Mouse (Mus musculus): Measurements from ENCODE around the gene Sidt1. TPM values are rescaled to one million over a fixed set of nuclear protein-coding genes. Genes with fewer than 3 reads are reported as not detected.

Sidt1 gene
- polyA plus RNA-seq, 1 experiment from 2014 or later: 3.1 TPM

DNA sequence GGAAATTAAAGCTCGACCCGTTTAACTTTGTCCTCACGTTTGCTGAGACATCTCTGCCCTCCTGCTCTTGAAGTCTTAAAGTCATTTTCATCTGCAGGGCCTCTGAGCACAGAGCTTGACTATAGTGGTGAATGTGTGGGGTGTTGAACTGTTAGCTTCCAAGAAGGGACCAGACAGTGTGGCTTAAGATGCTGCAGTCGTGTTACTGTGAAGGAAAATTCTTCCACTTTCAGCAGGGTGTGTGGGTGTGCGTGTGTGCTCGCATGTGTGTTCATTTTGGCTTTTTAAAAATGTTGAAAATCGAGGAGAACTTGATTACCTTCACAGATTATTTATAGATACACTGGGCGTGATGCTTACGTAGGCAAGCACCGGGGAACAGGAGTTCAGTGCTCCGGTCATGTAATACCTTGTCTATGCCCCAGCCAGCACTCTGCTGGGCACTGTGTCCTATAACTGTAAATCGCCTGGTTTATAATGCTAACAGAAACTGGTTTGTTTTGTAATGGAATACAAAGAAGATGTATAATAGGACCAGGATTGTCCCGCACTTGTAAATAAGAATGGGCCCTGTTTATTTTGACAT, 106.2 kb downstream of the Sidt1 start:
- H3K4me2 ChIP-seq (replicated peaks): no peak overlapping the region

DNA sequence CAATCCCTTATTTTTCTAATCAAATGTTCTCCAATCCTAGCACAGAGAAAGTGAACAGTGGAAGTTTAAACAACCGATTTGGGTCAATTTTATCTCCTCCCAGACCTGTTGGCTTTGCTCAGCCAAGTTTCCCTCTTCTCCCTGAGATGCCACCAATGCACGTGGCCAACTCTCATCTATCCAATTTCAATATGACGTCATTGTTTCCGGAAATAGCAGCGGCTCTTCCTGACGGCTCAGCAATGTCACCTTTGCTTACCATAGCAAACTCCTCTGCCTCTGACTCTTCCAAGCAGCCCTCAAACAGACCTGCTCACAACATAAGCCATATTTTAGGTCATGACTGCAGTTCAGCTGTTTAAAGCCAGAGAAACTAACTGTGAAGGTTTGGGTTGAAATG, 111.5 kb downstream of the Sidt1 start:
- Histone ChIP-seq H3K4me1 (no peaks in the 10 kb centered on the region), H3K9me3 (no peaks in the 10 kb centered on the region), H3K4me3 (no peak overlapping the region), H3K4me2 (replicated peaks) (no peak overlapping the region), H3K9ac (replicated peaks) (no peak overlapping the region), H3K27ac (replicated peaks) (no peak overlapping the region), H3K27me3 (no peaks in the 10 kb centered on the region), H3K36me3 (peaks cover 53% of the 10 kb centered on the region)
- no peak for ATAC-seq (replicated peaks)
- 91% methylated on average over 6 of the region's 6 CpGs for WGBS

More for the DNA sequence above, 106.2 kb downstream of the Sidt1 start:
- Histone ChIP-seq H3K9me3 (no peaks in the 10 kb centered on the region), H3K27ac (replicated peaks) (no peak overlapping the region), H3K27me3 (no peaks in the 10 kb centered on the region), H3K4me3 (no peak overlapping the region), H3K36me3 (peaks cover 3% of the 10 kb centered on the region; the same call in 1 of the 2 replicates), H3K4me1 (no peaks in the 10 kb centered on the region), H3K9ac (replicated peaks) (no peak overlapping the region)
- no peak for ATAC-seq (replicated peaks)
- 91% methylated on average over 13 of the region's 13 CpGs for WGBS

DNA sequence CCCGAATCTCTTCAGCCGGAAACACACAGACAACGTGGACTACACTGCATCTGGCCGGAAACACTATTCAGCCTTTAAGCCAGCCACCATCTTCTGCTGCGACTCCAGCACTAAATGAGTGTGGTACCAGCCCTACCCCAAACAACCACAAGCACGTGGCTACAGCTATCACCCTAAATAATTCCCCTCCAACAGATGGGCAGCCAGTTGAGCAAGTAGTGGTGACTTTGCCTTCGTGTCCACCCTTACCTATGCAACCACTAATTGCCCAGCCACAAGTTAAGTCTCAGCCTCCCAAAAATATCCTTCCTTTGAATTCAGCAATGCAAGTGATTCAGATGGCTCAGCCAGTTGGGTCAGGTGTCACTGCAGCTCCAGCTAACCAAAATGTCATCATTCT, 116.6 kb downstream of the Sidt1 start:
- no peak for ATAC-seq (replicated peaks)
- H3K9me3 ChIP-seq: no peaks in the 10 kb centered on the region
- 93% methylated on average over 7 of the region's 7 CpGs for WGBS

DNA sequence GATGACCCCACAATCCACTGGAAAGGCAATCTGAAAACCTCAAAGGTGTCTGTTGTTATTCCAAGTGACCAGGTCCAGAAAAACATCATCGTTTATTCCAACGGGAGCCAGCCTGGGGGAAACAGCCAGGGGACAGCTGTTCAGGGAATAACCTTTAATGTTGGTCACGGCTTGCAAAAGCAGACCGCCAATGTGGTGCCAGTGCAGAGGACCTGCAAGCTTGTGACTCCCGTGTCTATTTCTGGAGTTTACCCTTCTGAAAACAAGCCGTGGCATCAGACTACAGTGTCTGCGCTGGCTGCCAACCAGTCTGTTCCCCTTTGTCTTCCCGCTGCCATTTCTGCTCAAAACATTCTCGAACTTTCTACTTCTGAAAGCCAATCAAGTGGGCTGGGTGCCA, 117.5 kb downstream of the Sidt1 start:
- Histone ChIP-seq H3K27me3 (no peaks in the 10 kb centered on the region), H3K9ac (replicated peaks) (no peak overlapping the region), H3K9me3 (no peaks in the 10 kb centered on the region), H3K4me2 (replicated peaks) (no peak overlapping the region), H3K27ac (replicated peaks) (no peak overlapping the region), H3K4me1 (no peaks in the 10 kb centered on the region), H3K4me3 (no peak overlapping the region), H3K36me3 (peaks cover 66% of the 10 kb centered on the region)
- no peak for ATAC-seq (replicated peaks)
- WGBS: 92% methylated on average over 9 of the region's 9 CpGs

More for the DNA sequence above, 116.6 kb downstream of the Sidt1 start:
- Histone ChIP-seq H3K36me3 (peaks cover 75% of the 10 kb centered on the region), H3K9ac (replicated peaks) (no peak overlapping the region), H3K4me1 (no peaks in the 10 kb centered on the region), H3K27ac (replicated peaks) (no peak overlapping the region), H3K4me2 (replicated peaks) (no peak overlapping the region), H3K27me3 (no peaks in the 10 kb centered on the region), H3K4me3 (no peak overlapping the region)

DNA sequence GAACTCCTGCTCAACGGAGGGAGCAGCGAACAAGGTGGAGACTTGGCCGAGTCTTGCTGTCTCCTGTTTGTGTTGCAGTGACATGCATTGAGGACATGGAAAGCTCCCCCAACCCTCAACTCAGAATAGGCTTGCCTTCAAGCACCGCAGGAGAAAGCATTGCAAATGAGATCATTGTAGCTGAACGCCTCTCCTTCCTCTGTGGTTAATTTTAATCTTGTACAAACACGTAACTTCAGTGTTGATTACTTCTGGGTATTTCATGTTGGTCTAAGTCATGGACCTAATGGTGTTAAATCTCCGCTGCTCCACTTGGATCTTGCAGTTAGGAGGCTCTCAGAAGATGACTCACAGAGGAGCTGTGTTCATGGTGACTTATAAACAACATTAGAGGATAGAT, 120.3 kb downstream of the Sidt1 start:
- H3K27me3 ChIP-seq: no peaks in the 10 kb centered on the region
- no peaks in the 10 kb centered on the region for H3K4me1 ChIP-seq
- no peak overlapping the region for H3K4me3 ChIP-seq
- no peak overlapping the region for H3K27ac ChIP-seq (replicated peaks)
- peaks cover 46% of the 10 kb centered on the region for H3K36me3 ChIP-seq
- H3K4me2 ChIP-seq (replicated peaks): no peak overlapping the region
- no peaks in the 10 kb centered on the region for H3K9me3 ChIP-seq
- no peak for ATAC-seq (replicated peaks)
- WGBS: 96% methylated on average over 7 of the region's 7 CpGs
- H3K9ac ChIP-seq (replicated peaks): no peak overlapping the region

DNA sequence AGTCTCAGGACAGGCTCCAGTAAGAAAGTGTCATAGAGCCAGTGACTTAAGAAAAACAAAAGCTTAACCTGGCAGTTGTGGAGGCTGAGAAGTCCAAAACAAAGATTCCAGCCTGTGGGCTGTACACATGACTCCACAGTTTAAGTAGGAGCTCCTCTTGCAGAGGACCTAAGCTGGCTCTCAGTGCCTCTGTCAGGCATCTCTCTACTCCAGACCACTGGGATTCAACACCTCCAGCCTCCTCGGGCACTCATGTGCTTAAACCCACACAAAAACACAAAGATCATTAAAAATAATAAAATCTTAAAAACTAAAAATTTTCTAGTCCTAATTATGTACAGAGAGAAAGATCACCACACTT, 122.0 kb downstream of the Sidt1 start:
- no peak overlapping the region for H3K4me2 ChIP-seq (replicated peaks)
- H3K4me3 ChIP-seq: no peak overlapping the region
- ATAC-seq (replicated peaks): no peak
- H3K27me3 ChIP-seq: no peaks in the 10 kb centered on the region
- peaks cover 30% of the 10 kb centered on the region for H3K36me3 ChIP-seq
- no peak overlapping the region for H3K9ac ChIP-seq (replicated peaks)
- no peak overlapping the region for H3K27ac ChIP-seq (replicated peaks)
- H3K4me1 ChIP-seq: no peaks in the 10 kb centered on the region
- WGBS: 98% methylated on average over 1 of the region's 1 CpGs
- H3K9me3 ChIP-seq: no peaks in the 10 kb centered on the region

DNA sequence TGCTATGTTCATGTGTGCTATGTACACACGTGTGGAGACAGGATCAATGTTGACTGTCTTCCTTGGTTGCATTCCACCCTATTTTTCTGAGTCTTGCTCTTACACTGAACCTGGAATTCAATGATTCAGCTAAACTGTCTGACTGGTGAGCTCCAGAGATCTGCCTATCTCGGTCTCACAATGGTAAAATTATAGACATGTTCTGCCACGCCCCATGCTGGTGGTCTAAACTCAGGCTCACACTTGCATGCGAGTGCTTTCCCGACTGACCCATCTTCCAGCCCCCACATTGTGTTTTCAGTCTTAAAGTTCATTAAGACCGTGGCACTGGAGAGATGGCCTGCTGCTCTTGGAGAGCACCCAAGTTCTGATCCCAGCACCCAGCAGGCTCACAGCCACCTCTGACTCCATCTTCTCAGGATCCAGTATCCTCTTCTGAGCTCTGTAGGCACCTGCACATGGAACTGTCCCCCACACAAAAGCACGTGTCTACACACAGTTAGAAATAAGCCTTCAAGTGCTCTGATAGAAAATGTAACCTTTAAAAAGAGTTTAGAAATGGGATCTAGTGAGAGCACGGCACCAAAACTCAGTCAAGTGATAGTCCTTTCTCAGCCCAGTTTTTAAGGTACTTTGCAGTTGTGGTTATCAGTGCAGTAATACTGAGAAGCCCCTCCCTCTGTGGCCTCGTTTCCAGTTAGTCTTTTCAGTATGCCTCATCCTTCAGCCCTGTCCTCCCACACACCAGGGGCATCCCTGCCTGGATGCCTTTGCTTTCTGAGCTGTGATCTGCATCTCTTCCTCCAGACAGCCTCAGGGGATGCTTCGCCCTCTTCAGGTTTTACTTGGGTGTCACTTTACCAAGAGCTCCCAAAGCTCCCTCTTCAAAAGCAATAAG, 122.6 kb downstream of the Sidt1 start:
- ATAC-seq (replicated peaks): no peak
- WGBS: 85% methylated on average over 10 of the region's 10 CpGs

DNA sequence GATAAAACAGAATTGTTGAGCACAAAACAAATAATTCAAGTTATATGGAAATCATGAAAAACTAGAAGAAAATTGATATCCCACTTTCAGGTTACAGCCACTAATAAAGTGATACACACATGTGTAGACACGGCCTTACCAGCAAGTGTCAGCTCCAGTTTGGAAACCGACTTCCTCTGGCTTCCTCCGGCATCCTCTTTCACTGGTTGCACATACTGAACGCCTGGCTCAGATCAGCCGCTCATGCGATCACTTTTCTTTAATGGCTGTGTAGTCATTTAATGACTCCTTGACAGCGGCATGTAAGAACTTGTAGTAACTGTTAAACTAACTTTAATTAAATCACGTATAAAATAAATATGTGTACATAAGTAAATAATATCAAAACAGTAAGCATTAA, 127.0 kb downstream of the Sidt1 start:
- no peak overlapping the region for H3K9ac ChIP-seq (replicated peaks)
- no peaks in the 10 kb centered on the region for H3K4me1 ChIP-seq
- no peaks in the 10 kb centered on the region for H3K9me3 ChIP-seq
- H3K4me2 ChIP-seq (replicated peaks): no peak overlapping the region
- no peaks in the 10 kb centered on the region for H3K27me3 ChIP-seq
- no peak for ATAC-seq (replicated peaks)
- no peak overlapping the region for H3K27ac ChIP-seq (replicated peaks)
- peaks cover 19% of the 10 kb centered on the region for H3K36me3 ChIP-seq
- no peak overlapping the region for H3K4me3 ChIP-seq
- 88% methylated on average over 8 of the region's 8 CpGs for WGBS

More for the DNA sequence above, 122.6 kb downstream of the Sidt1 start:
- Histone ChIP-seq H3K9ac (replicated peaks) (no peak overlapping the region), H3K27ac (replicated peaks) (no peak overlapping the region), H3K4me3 (no peak overlapping the region), H3K36me3 (peaks cover 29% of the 10 kb centered on the region), H3K27me3 (no peaks in the 10 kb centered on the region), H3K4me2 (replicated peaks) (no peak overlapping the region), H3K9me3 (no peaks in the 10 kb centered on the region), H3K4me1 (no peaks in the 10 kb centered on the region)

DNA sequence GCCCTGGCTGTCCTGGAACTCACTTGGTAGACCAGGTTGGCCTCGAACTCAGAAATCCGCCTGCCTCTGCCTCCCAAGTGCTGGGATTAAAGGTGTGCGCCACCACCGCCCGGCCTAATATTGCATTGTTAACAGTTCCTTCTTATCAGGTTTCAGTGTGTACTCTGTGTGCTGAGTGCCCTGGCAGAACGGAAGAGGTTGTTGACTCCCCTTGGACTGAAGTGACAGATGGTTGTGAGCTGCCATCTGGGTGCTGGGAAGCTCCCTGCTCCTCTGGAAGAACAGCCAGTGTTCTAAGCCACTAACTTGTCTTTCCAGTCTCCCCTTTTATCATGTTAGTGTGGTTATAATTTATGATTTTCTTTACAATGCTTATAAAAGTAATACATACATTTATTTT, 128.7 kb downstream of the Sidt1 start:
- H3K4me1 ChIP-seq: no peaks in the 10 kb centered on the region
- WGBS: 83% methylated on average over 6 of the region's 6 CpGs

DNA sequence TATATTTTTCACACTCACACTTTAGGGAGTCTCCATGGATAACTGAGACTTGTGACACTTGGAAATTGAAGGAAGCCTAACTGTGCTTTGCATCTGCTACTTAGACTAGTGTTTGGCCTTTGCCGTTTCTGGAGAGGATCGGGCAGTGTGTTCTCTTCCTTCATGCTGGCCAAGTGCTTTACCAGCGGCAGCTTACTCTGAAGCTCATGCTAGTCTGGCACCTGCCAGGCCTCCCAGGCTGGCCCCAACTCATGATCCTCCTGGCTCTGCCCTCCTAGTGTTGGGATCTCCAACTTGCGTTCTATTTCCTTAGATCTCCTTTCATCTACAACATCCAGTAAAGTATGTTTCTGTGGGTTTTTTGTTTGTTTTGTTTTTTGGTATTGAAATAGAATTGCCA, 132.8 kb downstream of the Sidt1 start:
- H3K4me1 ChIP-seq: no peaks in the 10 kb centered on the region; the same call in 1 of the 2 replicates
- H3K4me2 ChIP-seq (replicated peaks): no peak overlapping the region
- no peaks in the 10 kb centered on the region for H3K27me3 ChIP-seq
- no peak for ATAC-seq (replicated peaks)
- H3K9me3 ChIP-seq: no peaks in the 10 kb centered on the region
- 94% methylated on average over 4 of the region's 4 CpGs for WGBS
- no peak overlapping the region for H3K4me3 ChIP-seq
- no peak overlapping the region for H3K27ac ChIP-seq (replicated peaks)
- H3K36me3 ChIP-seq: peaks cover 10% of the 10 kb centered on the region
- no peak overlapping the region for H3K9ac ChIP-seq (replicated peaks)

More for the DNA sequence above, 128.7 kb downstream of the Sidt1 start:
- Histone ChIP-seq H3K27me3 (no peaks in the 10 kb centered on the region), H3K27ac (replicated peaks) (no peak overlapping the region; the same call in 1 of the 2 replicates), H3K4me2 (replicated peaks) (no peak overlapping the region), H3K9ac (replicated peaks) (no peak overlapping the region), H3K36me3 (peaks cover 20% of the 10 kb centered on the region), H3K4me3 (no peak overlapping the region), H3K9me3 (no peaks in the 10 kb centered on the region)
- ATAC-seq (replicated peaks): peak; percentile 58; the same call in 1 of the 2 replicates

DNA sequence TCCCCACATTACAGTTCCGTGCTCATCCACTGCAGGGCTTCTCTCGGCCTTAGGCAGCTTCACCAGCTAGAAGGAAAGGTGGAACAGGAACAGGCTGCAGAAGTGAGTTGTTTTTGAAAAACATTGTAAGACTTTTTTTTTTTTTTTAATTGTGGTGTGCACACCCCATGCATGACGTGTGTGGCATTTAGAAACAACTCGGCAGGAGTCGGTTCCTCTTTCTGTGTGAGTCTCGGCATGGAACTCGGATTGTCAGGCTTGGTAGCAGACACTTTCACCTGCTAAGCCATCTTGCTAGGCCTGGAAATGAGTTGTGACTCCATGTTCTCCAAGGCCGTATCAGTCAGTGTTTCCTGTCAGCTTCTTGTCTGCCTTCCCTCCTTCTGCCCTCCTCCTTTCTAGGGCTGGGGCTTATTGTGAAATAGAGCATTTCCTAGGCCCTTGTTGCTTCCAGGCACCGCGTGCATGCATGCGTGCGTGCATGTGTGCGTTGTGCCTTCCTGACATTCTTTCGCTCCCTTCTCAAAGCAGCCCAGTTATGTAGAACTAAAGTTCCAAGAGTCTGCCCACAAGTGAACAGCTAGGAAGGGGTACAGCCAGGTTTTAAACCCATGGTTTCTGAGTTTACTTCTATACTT, 133.8 kb downstream of the Sidt1 start:
- ATAC-seq (replicated peaks): no peak
- no peaks in the 10 kb centered on the region; the same call in 1 of the 2 replicates for H3K4me1 ChIP-seq
- no peak overlapping the region for H3K27ac ChIP-seq (replicated peaks)
- no peak overlapping the region for H3K4me3 ChIP-seq
- peaks cover 10% of the 10 kb centered on the region for H3K36me3 ChIP-seq
- no peaks in the 10 kb centered on the region for H3K27me3 ChIP-seq
- no peaks in the 10 kb centered on the region for H3K9me3 ChIP-seq
- H3K4me2 ChIP-seq (replicated peaks): no peak overlapping the region
- H3K9ac ChIP-seq (replicated peaks): no peak overlapping the region
- 88% methylated on average over 14 of the region's 14 CpGs for WGBS

DNA sequence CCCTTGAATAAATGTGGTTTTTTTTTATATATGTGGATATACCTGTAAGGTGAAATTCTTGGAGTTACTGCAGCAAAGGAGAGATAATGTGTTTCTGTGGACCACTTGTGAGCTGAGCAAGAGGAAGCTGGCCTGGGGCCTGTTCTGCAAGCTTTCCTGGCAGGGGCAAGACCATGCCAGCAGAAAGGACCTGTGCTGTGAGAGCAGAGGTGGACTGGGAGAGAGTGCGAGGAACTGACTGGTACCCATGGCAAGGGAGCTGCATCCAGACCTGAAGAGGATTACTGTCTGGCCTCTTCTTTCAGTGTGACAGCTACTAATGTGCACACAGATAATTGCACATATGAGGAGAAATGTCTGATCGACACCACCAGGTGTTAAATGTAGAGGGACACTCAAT, 142.0 kb downstream of the Sidt1 start:
- Histone ChIP-seq H3K9ac (replicated peaks) (no peak overlapping the region), H3K27ac (replicated peaks) (no peak overlapping the region), H3K9me3 (no peaks in the 10 kb centered on the region), H3K4me1 (no peaks in the 10 kb centered on the region), H3K27me3 (no peaks in the 10 kb centered on the region), H3K36me3 (no peaks in the 10 kb centered on the region), H3K4me3 (no peak overlapping the region), H3K4me2 (replicated peaks) (no peak overlapping the region)
- 91% methylated on average over 2 of the region's 2 CpGs for WGBS
- no peak for ATAC-seq (replicated peaks)
